Mouse (Mus musculus) MN1 (cell line): ENCODE data around the gene Gtf3c1.

Source experiments
- DNase-seq: peaks from one replicate; pipeline ENCODE4 v3.0.0-alpha.2; 2016; ENCODE audit warnings: low spot score

Gene Gtf3c1

GRCm38 (mm10) chr7:125707186-125707585 lies 394 bp downstream of the Gtf3c1 start:
- peak; percentile 75 for DNase-seq

DNA sequence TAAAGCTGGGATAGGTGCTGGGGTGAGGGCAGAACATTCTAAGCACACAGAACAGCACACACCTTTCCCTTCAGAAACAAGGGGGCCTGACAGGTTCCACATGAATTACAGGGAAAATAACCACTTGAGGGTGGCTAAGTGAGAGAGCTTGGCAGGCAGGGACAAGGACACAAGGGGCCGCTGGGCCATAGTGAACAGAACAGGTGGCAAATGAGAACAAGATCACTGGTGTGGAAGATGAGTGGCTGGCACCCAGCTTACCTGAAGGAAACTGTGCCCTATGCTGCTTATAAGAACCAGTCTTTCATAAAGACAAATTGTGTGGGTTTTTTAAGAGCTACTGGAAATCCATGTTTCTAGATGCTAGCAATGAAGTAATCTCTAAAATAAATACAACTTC lies 4.8 kb downstream of the Gtf3c1 start:
- DNase-seq: no peak

DNA sequence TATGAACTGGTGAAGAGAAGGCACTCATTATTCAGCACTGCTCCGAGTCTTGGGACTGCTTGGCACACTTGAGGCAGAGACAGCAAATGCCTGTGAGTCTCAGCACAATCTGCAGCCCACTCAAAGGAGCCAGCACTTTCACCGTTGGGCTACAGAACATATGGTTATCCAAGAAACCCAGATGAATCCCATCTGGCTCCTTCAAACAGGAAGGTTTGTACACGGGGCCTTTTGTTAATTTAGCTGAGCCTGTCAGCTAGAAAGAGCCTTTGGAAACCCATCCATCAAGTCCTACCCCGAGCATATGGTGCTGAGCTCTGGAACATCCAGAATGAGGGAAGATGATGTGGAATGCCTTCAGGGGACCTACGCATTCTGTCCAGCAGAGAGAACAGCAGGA lies 13.5 kb downstream of the Gtf3c1 start:
- no peak for DNase-seq

DNA sequence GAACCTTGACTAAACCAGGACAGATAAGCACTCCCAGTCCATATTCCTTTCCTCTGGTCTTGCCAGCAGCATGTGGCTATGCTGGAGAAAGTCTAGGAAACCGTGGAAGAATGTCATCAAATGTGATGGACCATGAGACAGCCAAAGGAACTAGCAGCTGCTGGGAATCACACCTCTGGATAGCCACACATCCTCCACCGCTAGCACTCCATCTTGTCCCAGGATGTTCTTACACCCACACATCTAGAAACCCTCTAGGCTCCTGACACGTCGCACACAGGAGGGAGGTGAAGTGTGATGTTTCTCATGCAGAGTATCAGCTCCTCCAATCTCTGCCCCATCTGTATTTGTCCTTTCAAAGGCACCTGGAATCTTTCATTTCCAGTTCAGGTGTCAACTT lies 17.1 kb downstream of the Gtf3c1 start:
- DNase-seq: no peak

- DNase-seq: no peak
These were observed 27.6 kb downstream of the Gtf3c1 start for GRCm38 (mm10) chr7:125679936-125680335.

DNA sequence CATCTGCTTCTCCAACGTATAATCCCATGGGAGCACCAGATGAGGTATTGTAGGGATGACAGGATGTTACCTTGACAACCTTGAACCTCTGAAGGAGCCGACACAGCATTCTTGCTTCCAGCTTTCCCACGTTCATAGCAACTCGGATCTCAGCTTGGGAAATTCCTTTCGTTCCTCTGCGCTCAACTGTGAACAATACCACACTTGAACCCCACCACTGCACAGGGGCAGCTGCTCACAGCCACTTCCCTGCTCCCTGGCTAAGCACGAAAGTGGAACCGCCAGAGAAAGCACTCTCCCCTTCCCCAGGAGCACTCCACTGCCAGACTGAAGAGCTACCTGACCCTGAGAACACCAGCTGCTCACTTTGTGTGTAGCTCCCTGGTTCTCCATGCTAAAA lies 28.8 kb downstream of the Gtf3c1 start:
- DNase-seq: no peak

DNA sequence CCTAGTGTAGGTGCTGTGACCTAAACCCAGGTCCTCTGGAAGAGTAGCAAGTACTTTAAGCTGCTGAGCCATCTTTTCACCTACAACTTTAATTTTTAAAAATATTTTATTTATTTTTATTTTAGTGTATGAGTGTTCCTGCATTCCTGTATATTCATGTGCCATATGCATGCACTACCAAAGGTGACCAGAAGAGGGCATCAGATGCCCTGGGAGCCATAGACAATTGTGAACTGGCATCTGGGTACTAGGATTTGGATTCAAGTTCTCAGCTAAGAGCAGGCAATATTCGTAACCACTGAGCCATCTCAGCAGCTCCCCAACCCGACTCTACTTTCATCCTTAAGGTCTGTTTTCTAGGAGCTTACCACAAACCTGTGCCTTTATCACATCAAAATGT lies 32.7 kb downstream of the Gtf3c1 start:
- DNase-seq: peak; percentile 36

- DNase-seq: no peak
These were observed 36.2 kb downstream of the Gtf3c1 start for GRCm38 (mm10) chr7:125671396-125671795.

GRCm38 (mm10) chr7:125670865-125671264 lies 36.7 kb downstream of the Gtf3c1 start:
- no peak for DNase-seq

DNA sequence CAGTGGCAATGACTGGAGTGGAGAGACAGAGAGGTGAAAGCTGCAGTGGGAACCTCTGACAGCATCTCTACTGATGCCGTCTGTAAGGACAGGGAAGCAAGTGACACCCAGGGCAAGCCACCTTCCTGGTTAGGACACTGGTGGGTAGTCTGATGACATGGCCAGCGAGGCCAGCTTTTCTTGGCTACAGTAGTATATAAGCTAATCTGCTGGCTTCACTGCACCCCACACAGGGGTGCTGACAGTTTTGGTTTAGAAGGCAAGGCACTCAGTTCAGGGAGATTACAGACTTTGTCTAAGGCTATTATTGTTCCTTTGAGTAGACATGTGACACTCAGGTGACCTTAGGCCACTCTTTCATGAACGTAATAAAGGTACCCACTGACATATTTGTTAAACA lies 43.9 kb downstream of the Gtf3c1 start:
- DNase-seq: no peak

- DNase-seq: no peak
These were observed 50.1 kb downstream of the Gtf3c1 start for GRCm38 (mm10) chr7:125657511-125657910.

DNA sequence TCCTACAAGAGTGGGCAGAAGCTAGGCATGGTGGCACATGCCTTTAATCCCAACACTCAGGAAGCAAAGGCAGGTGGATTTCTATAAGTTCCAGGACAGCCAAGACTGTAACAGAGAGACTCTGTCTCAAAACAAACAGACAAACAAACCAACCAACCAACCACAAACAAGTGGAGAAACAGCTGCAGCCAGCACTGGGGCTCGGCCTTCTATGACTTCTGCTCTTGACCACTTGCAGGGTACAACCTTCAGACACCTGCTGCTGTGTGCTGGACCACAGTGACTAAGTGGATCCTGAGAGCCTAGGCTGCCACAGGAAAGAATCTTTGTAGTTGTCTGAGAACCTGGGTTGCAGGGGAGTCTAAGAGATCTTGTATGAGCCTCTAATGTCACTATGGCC lies 58.6 kb downstream of the Gtf3c1 start:
- DNase-seq: no peak

GRCm38 (mm10) chr7:125645413-125645812 lies 62.2 kb downstream of the Gtf3c1 start:
- DNase-seq: peak; percentile 27

GRCm38 (mm10) chr7:125643880-125644279 lies 63.7 kb downstream of the Gtf3c1 start:
- DNase-seq: no peak

GRCm38 (mm10) chr7:125638870-125639386 lies 68.7 kb downstream of the Gtf3c1 start:
- DNase-seq: peak; percentile 61

- DNase-seq: no peak
These were observed 69.2 kb downstream of the Gtf3c1 start for GRCm38 (mm10) chr7:125638376-125638775.

- no peak for DNase-seq
These were observed 70.1 kb downstream of the Gtf3c1 start for GRCm38 (mm10) chr7:125637220-125638140.

GRCm38 (mm10) chr7:125630989-125631388 lies 76.6 kb downstream of the Gtf3c1 start:
- DNase-seq: no peak

- DNase-seq: no peak
These were observed 77.3 kb downstream of the Gtf3c1 start for GRCm38 (mm10) chr7:125630317-125630716.

- DNase-seq: no peak
These were observed 81.8 kb downstream of the Gtf3c1 start for GRCm38 (mm10) chr7:125625829-125626228.

GRCm38 (mm10) chr7:125625219-125625618 lies 82.4 kb downstream of the Gtf3c1 start:
- no peak for DNase-seq

DNA sequence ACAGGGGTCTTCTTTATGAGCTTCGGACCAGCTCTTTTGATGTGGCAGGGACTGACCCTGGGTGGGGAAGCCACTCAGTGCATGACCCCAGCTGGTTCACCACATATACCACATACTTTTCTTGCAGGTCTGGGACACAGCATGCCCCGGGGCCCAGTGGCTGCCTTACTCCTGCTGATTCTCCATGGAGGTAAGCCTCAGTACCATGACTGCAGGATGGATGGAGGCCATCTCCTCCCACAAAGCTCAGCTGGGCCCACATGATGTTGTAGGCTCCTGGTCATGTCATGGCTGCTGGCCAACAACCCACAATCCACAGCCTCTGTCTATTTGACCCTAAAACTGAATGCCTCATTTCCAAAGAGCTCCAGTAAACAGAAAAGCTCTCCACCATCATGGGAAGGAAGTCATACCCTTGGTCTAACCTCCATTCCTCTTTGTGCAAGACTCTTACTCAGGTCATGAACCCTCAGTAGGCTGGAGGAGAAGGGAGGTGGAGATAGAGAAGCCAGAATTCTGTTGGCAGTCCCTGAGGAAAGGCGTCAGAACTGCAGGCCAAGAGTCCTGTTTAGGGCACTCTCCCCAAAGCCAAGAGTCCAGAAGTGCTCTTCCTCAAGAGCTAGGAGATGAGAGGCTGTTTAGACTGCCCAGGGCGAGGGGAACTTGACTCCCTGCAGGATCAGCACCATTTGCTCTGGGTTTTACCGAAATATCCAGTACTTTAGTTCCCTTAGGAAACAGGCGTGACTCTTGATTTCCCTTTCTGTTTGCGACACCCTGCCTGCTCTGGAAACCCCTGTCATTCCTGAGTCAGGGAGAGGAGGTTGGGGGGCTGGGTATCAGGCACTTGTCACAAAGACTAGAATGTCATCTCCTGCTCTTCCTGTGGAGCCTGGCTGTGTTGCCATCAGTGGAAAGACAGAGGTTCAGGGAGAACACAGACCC lies 84.6 kb downstream of the Gtf3c1 start:
- no peak for DNase-seq

GRCm38 (mm10) chr7:125620077-125620476 lies 87.5 kb downstream of the Gtf3c1 start:
- DNase-seq: no peak
